In genomic region chr3:103480676-103481075, GRCm38 (mm10) we compare ENCODE assay signal across 25 mouse cellular contexts.
DNase-seq lines count a peak whose midpoint lies in the region; ATAC-seq and TF ChIP-seq lines count a peak whose summit lies in the region.
"Had no signal": no experiment of that assay in that cellular context is flagged by ENCODE, and none has a peak within 500 bp of the region (broad histone marks: within the 10 kb centered on the region; RNA-seq: fewer than 3 reads in every experiment).

No protein-coding gene starts in this region.

- no peaks in the 10 kb centered on the region for H3K9me3 ChIP-seq in embryonic facial prominence, embryonic 13.5 days
- no peaks in the 10 kb centered on the region for H3K9me3 ChIP-seq in embryonic facial prominence, embryonic 10.5 days
- H3K9me3 ChIP-seq in lung, embryonic 14.5 days (ENCODE audit: low read depth, low read length): no peaks in the 10 kb centered on the region
- H3K9me3 ChIP-seq in lung, postnatal 0 days (ENCODE audit: low read length): no peaks in the 10 kb centered on the region
- H3K9me3 ChIP-seq in hindbrain, embryonic 12.5 days (replicated peaks): no peaks in the 10 kb centered on the region
- H3K9me3 ChIP-seq: embryonic facial prominence, embryonic 15.5 days; forebrain, embryonic 15.5 days; limb, embryonic 12.5 days; midbrain, embryonic 15.5 days; neural tube, embryonic 12.5 days had no signal

- no peak overlapping the region for H3K4me2 ChIP-seq in embryonic facial prominence, embryonic 13.5 days
- H3K4me2 ChIP-seq in lung, embryonic 14.5 days: no peak overlapping the region
- no peak overlapping the region for H3K4me2 ChIP-seq in lung, postnatal 0 days (replicated peaks; ENCODE audit: low read depth, low read length)
- no peak overlapping the region for H3K4me2 ChIP-seq in hindbrain, embryonic 12.5 days (replicated peaks)
- H3K4me2 ChIP-seq: embryonic facial prominence, embryonic 15.5 days; forebrain, embryonic 15.5 days; limb, embryonic 12.5 days; liver, embryonic 11.5 days; midbrain, embryonic 15.5 days; neural tube, embryonic 12.5 days had no signal

- no peaks in the 10 kb centered on the region for H3K27me3 ChIP-seq in embryonic facial prominence, embryonic 13.5 days
- no peaks in the 10 kb centered on the region for H3K27me3 ChIP-seq in embryonic facial prominence, embryonic 10.5 days (replicated peaks; ENCODE audit: low read depth, poor library complexity, severe bottlenecking)
- no peaks in the 10 kb centered on the region for H3K27me3 ChIP-seq in lung, embryonic 14.5 days (ENCODE audit: insufficient read depth, low read length)
- no peaks in the 10 kb centered on the region for H3K27me3 ChIP-seq in lung, postnatal 0 days (replicated peaks; ENCODE audit: insufficient read depth, low read length)
- H3K27me3 ChIP-seq in hindbrain, embryonic 12.5 days: no peaks in the 10 kb centered on the region
- H3K27me3 ChIP-seq: embryonic facial prominence, embryonic 15.5 days; forebrain, embryonic 15.5 days; limb, embryonic 12.5 days; midbrain, embryonic 15.5 days; neural tube, embryonic 12.5 days had no signal

- H3K36me3 ChIP-seq in embryonic facial prominence, embryonic 13.5 days: no peaks in the 10 kb centered on the region
- H3K36me3 ChIP-seq in embryonic facial prominence, embryonic 10.5 days (replicated peaks): no peaks in the 10 kb centered on the region
- H3K36me3 ChIP-seq in lung, embryonic 14.5 days (ENCODE audit: insufficient read depth): no peaks in the 10 kb centered on the region
- no peaks in the 10 kb centered on the region for H3K36me3 ChIP-seq in lung, postnatal 0 days (ENCODE audit: insufficient read depth, low read length)
- no peaks in the 10 kb centered on the region for H3K36me3 ChIP-seq in hindbrain, embryonic 12.5 days
- H3K36me3 ChIP-seq: embryonic facial prominence, embryonic 15.5 days; forebrain, embryonic 15.5 days; limb, embryonic 12.5 days; midbrain, embryonic 15.5 days; neural tube, embryonic 12.5 days had no signal

- DNase-seq in embryonic facial prominence, embryonic 10.5 days (ENCODE audit: low spot score): no peak
- peak; percentile 50 for DNase-seq in lung, embryonic 14.5 days
- DNase-seq in lung, postnatal 25 days (ENCODE audit: low spot score): no peak
- DNase-seq in lung, postnatal 0 days (ENCODE audit: low spot score): peak; percentile 50
- DNase-seq in thymus, postnatal 0 days (ENCODE audit: low spot score): no peak
- DNase-seq: adrenal gland, postnatal 10 days; cerebellum, adult 8-10 months; cerebellum, postnatal 36 days; embryo, embryonic 11 days; gastrocnemius, postnatal 10 days; kidney, postnatal 25 days; right cerebral cortex, postnatal 25 days; spleen, adult 18-20 months; thymus, postnatal 14 days had no signal

- no peak for ATAC-seq in embryonic facial prominence, embryonic 13.5 days (ENCODE audit: insufficient number of reproducible peaks, insufficient read depth, low FRiP score, low TSS enrichment, low read depth)
- no peak for ATAC-seq in lung, embryonic 14.5 days (ENCODE audit: insufficient read depth)
- ATAC-seq in lung, postnatal 0 days: peak; percentile 36
- no peak for ATAC-seq in hindbrain, embryonic 12.5 days (ENCODE audit: low FRiP score)
- ATAC-seq: forebrain, embryonic 15.5 days; hindbrain, postnatal 0 days; intestine, embryonic 16.5 days; midbrain, embryonic 15.5 days had no signal

- TF ChIP-seq CTCF in lung, embryonic 14.5 days (IDR thresholded peaks at IDR 0.05; ENCODE audit: low read depth): no peak
- TF ChIP-seq CTCF in lung, postnatal 0 days (IDR thresholded peaks at IDR 0.05): no peak

- H3K4me1 ChIP-seq in embryonic facial prominence, embryonic 13.5 days: 0 out of 2 replicates have a peak, but pooled peaks cover 5% of the 10 kb centered on the region
- H3K4me1 ChIP-seq in embryonic facial prominence, embryonic 10.5 days: peaks cover 9% of the 10 kb centered on the region; the same call in 1 of the 2 replicates
- 0 out of 2 replicates have a peak, but pooled peaks cover 3% of the 10 kb centered on the region for H3K4me1 ChIP-seq in lung, embryonic 14.5 days (ENCODE audit: insufficient read depth)
- no peaks in the 10 kb centered on the region for H3K4me1 ChIP-seq in lung, postnatal 0 days (ENCODE audit: insufficient read depth, low read depth, low read length)
- 0 out of 2 replicates have a peak, but pooled peaks cover 3% of the 10 kb centered on the region for H3K4me1 ChIP-seq in hindbrain, embryonic 12.5 days
- H3K4me1 ChIP-seq: midbrain, embryonic 15.5 days; neural tube, embryonic 12.5 days had no signal

- TF ChIP-seq EP300 in lung, postnatal 0 days (IDR thresholded peaks at IDR 0.05): no peak

- H3K4me3 ChIP-seq in embryonic facial prominence, embryonic 13.5 days: no peak overlapping the region
- no peak overlapping the region for H3K4me3 ChIP-seq in embryonic facial prominence, embryonic 10.5 days
- no peak overlapping the region for H3K4me3 ChIP-seq in lung, embryonic 14.5 days (ENCODE audit: low read depth, low read length)
- no peak overlapping the region for H3K4me3 ChIP-seq in lung, postnatal 0 days (ENCODE audit: low read depth, low read length)
- H3K4me3 ChIP-seq in hindbrain, embryonic 12.5 days: no peak overlapping the region
- H3K4me3 ChIP-seq: embryonic facial prominence, embryonic 15.5 days; forebrain, embryonic 15.5 days; layer of hippocampus, adult 2 months; limb, embryonic 12.5 days; midbrain, embryonic 15.5 days; neural tube, embryonic 12.5 days had no signal

- 74% methylated on average over 7 of the region's 7 CpGs for WGBS in embryonic facial prominence, embryonic 13.5 days
- 78% methylated on average over 7 of the region's 7 CpGs for WGBS in embryonic facial prominence, embryonic 10.5 days
- WGBS in lung, embryonic 14.5 days: 61% methylated on average over 7 of the region's 7 CpGs
- 49% methylated on average over 7 of the region's 7 CpGs for WGBS in lung, postnatal 0 days
- 88% methylated on average over 7 of the region's 7 CpGs for WGBS in hindbrain, embryonic 12.5 days

- no peak overlapping the region for H3K27ac ChIP-seq in embryonic facial prominence, embryonic 13.5 days
- no peak overlapping the region for H3K27ac ChIP-seq in embryonic facial prominence, embryonic 10.5 days (replicated peaks)
- H3K27ac ChIP-seq in lung, embryonic 14.5 days (ENCODE audit: low read depth): peak overlapping the region; percentile 7; the same call in 1 of the 2 replicates
- H3K27ac ChIP-seq in lung, postnatal 0 days (ENCODE audit: low read length): peak overlapping the region; percentile 80
- no peak overlapping the region for H3K27ac ChIP-seq in hindbrain, embryonic 12.5 days
- H3K27ac ChIP-seq: embryonic facial prominence, embryonic 15.5 days; forebrain, embryonic 15.5 days; hindbrain, postnatal 0 days; layer of hippocampus, adult 2 months; limb, embryonic 12.5 days; midbrain, embryonic 15.5 days; neural tube, embryonic 12.5 days had no signal

- 0 out of 2 replicates have a peak overlapping the region, but pooled peaks have one; percentile 21 for H3K9ac ChIP-seq in embryonic facial prominence, embryonic 13.5 days
- H3K9ac ChIP-seq in lung, embryonic 14.5 days: no peak overlapping the region
- H3K9ac ChIP-seq in lung, postnatal 0 days (replicated peaks; ENCODE audit: low read depth): no peak overlapping the region
- H3K9ac ChIP-seq in hindbrain, embryonic 12.5 days: no peak overlapping the region
- H3K9ac ChIP-seq: embryonic facial prominence, embryonic 15.5 days; forebrain, embryonic 15.5 days; limb, embryonic 12.5 days; midbrain, embryonic 15.5 days; neural tube, embryonic 12.5 days had no signal

Comparison
In these comparisons a context has a peak if more than half of its experiments do, and no peak if none do; other contexts are left out.
1. DNase-seq: peak in lung, embryonic 14.5 days (single experiment) and lung, postnatal 0 days (single experiment); none in embryonic facial prominence, embryonic 10.5 days (single experiment), lung, postnatal 25 days (single experiment) and thymus, postnatal 0 days (single experiment).
2. H3K27ac ChIP-seq: peak in lung, embryonic 14.5 days (single experiment) and lung, postnatal 0 days (single experiment); none in embryonic facial prominence, embryonic 13.5 days (single experiment), embryonic facial prominence, embryonic 10.5 days (single experiment) and hindbrain, embryonic 12.5 days (single experiment).